Mouse (Mus musculus): Measurements from ENCODE around the gene Ryr2.

DNA sequence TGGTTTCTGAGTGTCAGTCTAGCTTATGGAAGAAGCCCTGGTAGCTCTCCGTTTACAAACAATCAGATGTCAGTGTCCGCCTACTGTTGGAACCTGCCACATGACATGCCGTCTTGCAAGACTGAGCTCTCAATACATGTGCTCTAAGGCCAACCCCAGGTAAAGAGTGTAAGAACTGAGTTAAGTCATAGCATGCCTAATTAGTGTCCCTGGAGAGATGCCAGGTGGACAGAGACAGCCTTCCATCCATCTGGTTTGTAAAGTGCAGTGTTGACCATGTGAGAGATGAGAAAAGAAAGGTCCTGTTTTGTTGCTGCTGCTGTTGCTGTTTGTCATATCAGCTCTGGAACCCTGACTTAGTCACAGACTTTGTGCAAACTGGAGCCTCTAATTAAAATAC lies 178.0 kb downstream of the Ryr2 start:
- TF ChIP-seq POLR2A (IDR thresholded peaks at IDR 0.05; ENCODE audit: borderline replicate concordance, low read depth, low read length) (no peak), CTCF (IDR thresholded peaks at IDR 0.05; ENCODE audit: low read depth, low read length) (no peak)

All from bone marrow macrophage, adult 2 months (primary cell).